Mouse (Mus musculus) forebrain, embryonic 16.5 days (tissue): Measurements from ENCODE around the gene Crxos. TPM values are rescaled to one million over a fixed set of nuclear protein-coding genes. Genes with fewer than 3 reads are reported as not detected.

Experiments used
- ATAC-seq: fragments of 200-750 bp; cut with Nextera tagmentation; 2 replicates; pipeline ENCODE4 v1.8.0; 2017; ENCODE audit warnings: mild to moderate bottlenecking, moderate library complexity
- H3K27ac ChIP-seq: fragments of 300-500 bp; sonication (generic); 2 replicates; pipeline ENCODE4 v1.5.1; 2014; ENCODE audit warnings: low read length, control low read depth
- H3K27me3 ChIP-seq: fragments of 300-500 bp; sonication (generic); replicated peaks from 2 replicates; pipeline ENCODE4 v1.6.1; 2014; ENCODE audit warnings: low read length; ENCODE audit not compliant: control insufficient read depth, insufficient read depth
- H3K36me3 ChIP-seq: fragments of 300-500 bp; sonication (generic); 2 replicates; pipeline ENCODE4 v1.6.1; 2014; ENCODE audit not compliant: control insufficient read depth, insufficient read depth
- H3K4me1 ChIP-seq: fragments of 300-500 bp; sonication (generic); replicated peaks from 2 replicates; pipeline ENCODE4 v1.6.1; 2014; ENCODE audit warnings: low read length; ENCODE audit not compliant: control insufficient read depth, insufficient read depth
- H3K4me2 ChIP-seq: fragments of 300-500 bp; sonication (generic); 2 replicates; pipeline ENCODE4 v1.6.1; 2014; ENCODE audit warnings: mild to moderate bottlenecking, low read length, control low read depth
- H3K4me3 ChIP-seq: fragments of 300-500 bp; sonication (generic); replicated peaks from 2 replicates; pipeline ENCODE4 v1.5.1; 2014; ENCODE audit warnings: mild to moderate bottlenecking, low read length, control low read depth
- H3K9ac ChIP-seq: fragments of 300-500 bp; sonication (generic); replicated peaks from 2 replicates; pipeline ENCODE4 v1.6.1; 2014; ENCODE audit warnings: low read depth, low read length, control low read depth
- H3K9me3 ChIP-seq: fragments of 300-500 bp; sonication (generic); 2 replicates; pipeline ENCODE4 v1.6.1; 2016; ENCODE audit warnings: low read length; ENCODE audit not compliant: control insufficient read depth
- WGBS: fragments of 180-500 bp; shearing (Covaris S2); extraction: QIAGEN DNeasy Blood & Tissue Kit; methylation state at CpG from one replicate; pipeline ENCODE4 v1.1.7; 2014; 5-methylcytosine and 5-hydroxymethylcytosine counted together
- polyA plus RNA-seq: library from polyadenylated mRNA; unstranded; fragments of >200 nt; fragmentation: Nextera tagmentation; extraction: Ambion mirVana; gene quantifications from 2 replicates; pipeline ENCODE4 v1.2.1, GENCODE M21; 2015

Crxos gene
- polyA plus RNA-seq, 1 experiment from 2014 or later: not detected

DNA sequence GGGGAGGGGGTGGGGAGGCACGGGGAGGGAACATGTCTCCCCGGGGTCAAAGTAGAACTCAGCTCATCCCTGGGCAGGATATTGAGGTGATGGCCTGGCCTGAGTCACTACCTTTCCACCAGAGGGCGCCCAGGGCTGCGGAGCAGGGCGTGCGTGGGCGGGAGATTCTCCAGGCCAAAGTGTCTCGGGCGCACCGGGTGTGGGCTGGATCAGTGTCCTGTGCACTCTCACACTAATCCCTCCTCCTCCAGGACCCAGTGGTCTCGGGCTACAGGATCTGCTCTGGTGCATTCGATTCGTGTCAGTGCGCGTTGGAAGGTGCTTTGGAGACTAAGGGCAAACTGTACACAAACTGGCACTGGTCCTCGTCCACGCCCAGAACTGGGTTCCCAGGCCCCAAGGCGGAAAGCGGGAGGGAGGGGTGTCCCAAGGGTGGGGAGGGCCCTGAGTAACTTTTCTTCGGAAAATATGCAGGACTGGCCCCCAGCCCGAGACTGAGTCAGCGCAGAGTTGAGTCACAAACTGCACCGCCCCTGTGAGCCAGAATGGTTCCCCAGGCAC lies 66.0 kb downstream of the Crxos start:
- no peak for ATAC-seq
- peak overlapping the region; percentile 7; the same call in 1 of the 2 replicates for H3K9ac ChIP-seq
- H3K9me3 ChIP-seq: no peaks in the 10 kb centered on the region
- no peaks in the 10 kb centered on the region for H3K27me3 ChIP-seq
- 5% methylated on average over 23 of the region's 23 CpGs for WGBS
- H3K4me3 ChIP-seq: no peak overlapping the region
- peaks cover 21% of the 10 kb centered on the region for H3K4me1 ChIP-seq
- peak overlapping the region; percentile 20 for H3K4me2 ChIP-seq
- peaks cover 4% of the 10 kb centered on the region for H3K36me3 ChIP-seq
- H3K27ac ChIP-seq: no peak overlapping the region

DNA sequence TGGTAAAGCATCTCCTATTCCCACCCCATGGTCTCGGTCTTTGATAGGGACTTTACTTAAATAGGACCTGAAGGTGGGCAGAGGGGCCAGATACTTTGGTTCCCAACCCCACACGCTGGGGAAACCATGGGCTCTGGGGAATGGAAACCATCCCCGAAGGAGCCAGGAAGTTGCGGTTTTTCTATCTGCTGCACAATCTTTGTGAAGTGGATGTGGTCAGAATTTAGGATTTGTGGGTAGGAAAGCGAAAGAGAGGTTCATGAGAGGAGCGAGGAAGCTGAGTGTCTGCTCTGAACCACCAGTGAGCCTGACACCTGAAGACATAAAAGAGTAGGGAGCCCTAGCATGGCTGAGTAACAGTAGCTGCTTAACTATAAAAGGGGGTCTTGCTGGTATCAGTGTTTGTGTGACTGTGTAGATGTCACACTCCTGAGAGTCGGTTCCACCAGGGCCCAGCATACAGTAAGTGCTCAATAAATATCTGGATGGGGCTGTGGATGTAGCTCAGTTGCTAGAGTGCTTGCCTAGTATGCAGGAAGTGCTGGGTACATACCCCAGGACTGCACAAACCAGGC lies 66.9 kb downstream of the Crxos start:
- 90% methylated on average over 7 of the region's 7 CpGs for WGBS
- H3K9me3 ChIP-seq: no peaks in the 10 kb centered on the region
- no peak overlapping the region for H3K27ac ChIP-seq
- no peak overlapping the region for H3K9ac ChIP-seq
- peaks cover 18% of the 10 kb centered on the region for H3K4me1 ChIP-seq
- no peak overlapping the region for H3K4me3 ChIP-seq
- no peak for ATAC-seq
- no peak overlapping the region for H3K4me2 ChIP-seq
- H3K36me3 ChIP-seq: no peaks in the 10 kb centered on the region
- no peaks in the 10 kb centered on the region for H3K27me3 ChIP-seq

- WGBS: 87% methylated on average over 15 of the region's 15 CpGs
- no peak for ATAC-seq
- no peak overlapping the region for H3K4me2 ChIP-seq
- H3K27ac ChIP-seq: no peak overlapping the region
- no peak overlapping the region for H3K9ac ChIP-seq
- H3K4me1 ChIP-seq: peaks cover 11% of the 10 kb centered on the region
- no peak overlapping the region for H3K4me3 ChIP-seq
- H3K27me3 ChIP-seq: no peaks in the 10 kb centered on the region
- no peaks in the 10 kb centered on the region for H3K9me3 ChIP-seq
- no peaks in the 10 kb centered on the region for H3K36me3 ChIP-seq
Measured at GRCm38 (mm10) chr7:15950008-15950407, 67.6 kb downstream of the Crxos start.

DNA sequence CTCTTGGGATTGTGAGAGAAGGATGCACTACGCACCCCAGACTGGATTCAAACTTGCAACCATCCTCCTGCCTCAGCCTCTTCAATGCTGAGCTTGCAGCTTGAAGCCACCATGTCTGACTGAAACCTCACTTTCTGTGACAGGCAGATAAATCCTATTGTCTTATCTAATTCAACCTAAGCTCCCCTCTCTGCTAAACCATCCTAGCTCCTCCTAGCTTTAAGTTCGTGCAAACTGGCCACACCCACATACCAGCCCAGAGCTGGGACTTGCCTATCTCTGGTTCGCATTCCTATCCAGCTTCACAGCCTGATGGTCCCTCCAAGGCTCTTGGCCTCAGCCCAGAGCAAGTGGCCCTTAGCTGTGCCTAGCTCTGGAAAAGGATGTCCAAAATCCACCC lies 70.0 kb downstream of the Crxos start:
- 80% methylated on average over 3 of the region's 3 CpGs for WGBS
- Histone ChIP-seq H3K4me3 (no peak overlapping the region), H3K9me3 (no peaks in the 10 kb centered on the region), H3K27ac (no peak overlapping the region), H3K36me3 (no peaks in the 10 kb centered on the region), H3K4me2 (no peak overlapping the region), H3K4me1 (peaks cover 4% of the 10 kb centered on the region; the same call in 1 of the 2 replicates), H3K27me3 (no peaks in the 10 kb centered on the region), H3K9ac (no peak overlapping the region)
- ATAC-seq: no peak

Other genes with a start within 250 kb of the Crxos start
- not detected in 2 replicates for gene Obox3, start 242.7 kb upstream of the Crxos start, polyA plus RNA-seq
- gene Obox5, start 132.5 kb upstream of the Crxos start, polyA plus RNA-seq: not detected in 2 replicates
- not detected in 2 replicates for gene Obox6, start 42.9 kb upstream of the Crxos start, polyA plus RNA-seq
- gene Crx, start 2.6 kb upstream of the Crxos start, polyA plus RNA-seq: 0.07 TPM in 1 of 2 replicates, not detected in the other
- gene Selenow, start 39.8 kb downstream of the Crxos start, polyA plus RNA-seq: 1,473 and 1,544 TPM in 2 replicates
- 139 and 141 TPM in 2 replicates for gene Nop53, start 63.5 kb downstream of the Crxos start, polyA plus RNA-seq
- 5.4 and 5.6 TPM in 2 replicates for gene Ehd2, start 85.0 kb downstream of the Crxos start, polyA plus RNA-seq
- 9.0 and 11.2 TPM in 2 replicates for gene Bicra, start 165.3 kb downstream of the Crxos start, polyA plus RNA-seq
- gene Zfp541, start 179.2 kb downstream of the Crxos start, polyA plus RNA-seq: 0.14 TPM in 1 of 2 replicates, not detected in the other
- gene Napa, start 215.8 kb downstream of the Crxos start, polyA plus RNA-seq: 197 and 220 TPM in 2 replicates
- gene Kptn, start 237.3 kb downstream of the Crxos start, polyA plus RNA-seq: 40.9 and 53.2 TPM in 2 replicates
- 0.72 and 1.1 TPM in 2 replicates for gene Slc8a2, start 247.2 kb downstream of the Crxos start, polyA plus RNA-seq